Mouse (Mus musculus) C2C12 (cell line): ENCODE results near the gene Sidt2.

Source experiments
- CTCF ChIP-seq: IDR thresholded peaks from one replicate; pipeline ENCODE4 v1.5.1; 2011; ENCODE audit not compliant: control insufficient read depth, insufficient read depth, insufficient read length
- MAX ChIP-seq: IDR thresholded peaks from one replicate; pipeline ENCODE4 v1.6.1; 2011; ENCODE audit warnings: mild to moderate bottlenecking, control low read depth
- MYOD1 ChIP-seq: IDR thresholded peaks from one replicate; pipeline ENCODE4 v1.6.1; 2011; ENCODE audit warnings: low read depth; ENCODE audit not compliant: control insufficient read depth, insufficient read length
- MYOG ChIP-seq: IDR thresholded peaks from one replicate; pipeline ENCODE4 v1.6.1; 2011; ENCODE audit not compliant: control insufficient read depth, insufficient read length; ENCODE audit errors: extremely low read depth
- USF1 ChIP-seq: IDR thresholded peaks from one replicate; pipeline ENCODE4 v1.6.1; 2011; ENCODE audit warnings: low read depth, mild to moderate bottlenecking, control low read depth, moderate library complexity

DNA sequence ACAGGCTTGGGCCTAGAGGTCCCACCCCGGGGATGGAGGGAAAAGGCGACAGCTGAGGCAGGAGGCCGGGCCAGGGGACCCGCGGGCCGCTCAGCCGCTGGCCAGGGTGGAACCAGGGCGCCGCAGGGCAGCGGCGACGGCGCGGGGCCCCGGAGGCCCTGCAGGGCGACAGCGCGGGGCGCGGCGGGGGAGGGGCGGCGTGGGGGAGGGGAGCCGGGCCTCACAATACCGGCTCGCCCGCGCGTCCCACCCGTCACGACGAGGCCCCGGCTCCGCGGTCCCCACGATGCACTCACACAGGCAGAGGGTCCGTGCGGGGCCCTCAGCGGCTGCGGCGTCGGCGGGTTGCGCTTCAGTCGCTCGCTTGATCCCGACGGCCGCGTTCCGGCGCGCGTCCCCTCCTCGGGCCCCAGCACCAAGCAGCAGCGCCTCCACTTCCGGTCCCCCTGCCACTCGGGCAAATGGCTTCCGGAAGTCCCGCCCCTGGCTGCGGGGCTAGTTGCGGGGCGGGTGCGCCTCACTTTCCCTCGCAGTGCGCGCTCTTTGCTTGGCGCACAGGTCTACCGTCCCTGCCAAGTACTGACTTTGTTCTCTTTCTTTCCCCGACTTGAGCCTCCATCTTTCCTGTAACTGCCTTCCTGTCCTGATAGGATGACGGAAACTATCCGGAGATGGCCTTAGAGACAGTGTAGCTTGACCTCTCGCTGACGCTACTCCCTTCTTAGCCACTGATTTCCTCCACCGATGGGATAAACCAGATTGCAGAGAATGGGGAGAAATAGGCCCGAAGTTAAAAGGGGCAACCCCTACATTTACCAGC lies 29.6 kb upstream of the Sidt2 start:
- TF ChIP-seq CTCF: no peak
- no peak for TF ChIP-seq MYOG
- TF ChIP-seq MAX: no peak
- TF ChIP-seq MYOD1: no peak
- TF ChIP-seq USF1: no peak
